Mouse (Mus musculus): Measurements from ENCODE around the gene E2f2.

DNA sequence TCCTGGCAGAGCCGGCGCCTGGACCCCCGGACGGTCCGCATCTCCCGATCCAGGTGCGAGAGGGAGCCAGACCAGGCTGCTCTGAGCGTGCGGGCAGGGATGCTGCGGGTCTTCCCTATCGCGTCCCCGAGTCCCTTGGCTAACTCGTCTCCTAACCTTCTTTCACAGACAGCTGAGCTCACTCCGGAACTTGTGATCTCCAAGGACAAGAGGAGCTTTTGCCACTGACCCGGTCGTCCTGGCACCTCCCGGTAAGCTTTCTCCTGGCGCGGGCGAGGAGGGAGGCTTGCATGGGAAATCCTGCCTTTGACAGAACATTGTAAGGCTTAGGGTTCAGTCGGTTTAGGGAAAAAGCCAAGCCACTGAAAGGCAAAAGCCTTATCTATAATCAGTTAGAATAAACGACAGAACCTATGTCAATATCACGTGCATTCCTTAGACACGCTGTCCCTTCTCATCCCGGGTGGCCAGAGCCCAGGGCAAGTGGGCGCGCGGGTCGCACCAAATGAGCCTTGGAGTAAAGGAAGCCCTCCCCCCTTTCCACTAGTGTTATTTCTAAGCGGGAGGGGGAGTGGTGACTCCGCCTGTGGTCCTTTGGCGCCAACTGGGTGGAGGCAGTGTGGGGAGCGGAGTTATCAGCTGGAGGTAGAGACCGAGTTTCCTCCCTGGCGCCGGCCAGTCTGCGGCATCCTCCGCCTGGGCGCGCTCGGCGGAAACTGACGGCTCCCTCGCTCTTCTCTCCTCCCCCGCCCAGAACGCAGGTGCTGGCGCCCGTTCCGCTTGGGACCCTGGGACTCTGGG, 27.9 kb upstream of the E2f2 start:
- TF ChIP-seq POLR2A (IDR thresholded peaks at IDR 0.05; ENCODE audit: borderline replicate concordance, extremely low read depth, insufficient read depth, insufficient read length, poor library complexity, severe bottlenecking) (no peak), CTCF (IDR thresholded peaks at IDR 0.05; ENCODE audit: borderline replicate concordance, extremely low read depth, insufficient read depth, insufficient read length) (no peak)

Measured in brain, embryonic 14.5 days (tissue).